Mouse (Mus musculus) brain, adult 2 months (tissue): ENCODE results near the gene Yaf2.
A peak's percentile ranks its signal among the peaks of the same experiment; 100 is the strongest.
"Not testable (repeated sequence)": the region's sequence is repeated elsewhere in the genome, so short reads cannot be mapped to it uniquely, and the experiment has no call there.

Experiments used
- DNase-seq: peaks from one replicate; pipeline ENCODE4 v3.0.0; 2011; ENCODE audit warnings: low read depth, low spot score

Yaf2 gene

GRCm38 (mm10) chr15:93336925-93337761 lies at the start of gene Yaf2:
Yaf2 (minus strand) TSS chr15:93336935.
- DNase-seq: peak; percentile 95

GRCm38 (mm10) chr15:93381337-93381736 lies 44.6 kb upstream of the Yaf2 start:
- DNase-seq: no peak

GRCm38 (mm10) chr15:93379177-93379576 lies 42.4 kb upstream of the Yaf2 start:
- no peak for DNase-seq

GRCm38 (mm10) chr15:93375696-93376095 lies 39.0 kb upstream of the Yaf2 start:
- DNase-seq: no peak

GRCm38 (mm10) chr15:93372525-93373119 lies 35.9 kb upstream of the Yaf2 start:
- DNase-seq: not testable (repeated sequence)

GRCm38 (mm10) chr15:93371838-93372237 lies 35.1 kb upstream of the Yaf2 start:
- DNase-seq: no peak

- DNase-seq: no peak
These were observed 31.8 kb upstream of the Yaf2 start for GRCm38 (mm10) chr15:93368558-93368957.

GRCm38 (mm10) chr15:93365561-93365960 lies 28.8 kb upstream of the Yaf2 start:
- no peak for DNase-seq

- DNase-seq: no peak
These were observed 21.8 kb upstream of the Yaf2 start for GRCm38 (mm10) chr15:93358346-93359095.

GRCm38 (mm10) chr15:93340630-93341379 lies 4.1 kb upstream of the Yaf2 start:
- no peak for DNase-seq

GRCm38 (mm10) chr15:93336658-93336924 lies 144 bp downstream of the Yaf2 start:
- DNase-seq: no peak

- peak; percentile 66 for DNase-seq
These were observed 696 bp downstream of the Yaf2 start for GRCm38 (mm10) chr15:93335821-93336657.

GRCm38 (mm10) chr15:93331256-93331655 lies 5.5 kb downstream of the Yaf2 start:
- DNase-seq: no peak

GRCm38 (mm10) chr15:93327235-93327634 lies 9.5 kb downstream of the Yaf2 start:
- no peak for DNase-seq

- no peak for DNase-seq
These were observed 10.1 kb downstream of the Yaf2 start for GRCm38 (mm10) chr15:93326651-93327050.

- no peak for DNase-seq
These were observed 11.4 kb downstream of the Yaf2 start for GRCm38 (mm10) chr15:93325360-93325759.

GRCm38 (mm10) chr15:93318781-93319180 lies 18.0 kb downstream of the Yaf2 start:
- DNase-seq: no peak

GRCm38 (mm10) chr15:93310304-93310703 lies 26.4 kb downstream of the Yaf2 start:
- DNase-seq: not testable (repeated sequence)

GRCm38 (mm10) chr15:93298197-93298596 lies 38.5 kb downstream of the Yaf2 start:
- no peak for DNase-seq

- no peak for DNase-seq
These were observed 42.3 kb downstream of the Yaf2 start for GRCm38 (mm10) chr15:93294483-93294882.

GRCm38 (mm10) chr15:93288321-93288720 lies 48.4 kb downstream of the Yaf2 start:
- no peak for DNase-seq
